Mouse (Mus musculus) adrenal gland, adult 10 weeks (tissue): ENCODE results near the gene Brpf3. TPM values are rescaled to one million over a fixed set of nuclear protein-coding genes. Genes with fewer than 3 reads are reported as not detected.

ENCODE experiments used
- polyA plus RNA-seq: library from polyadenylated mRNA; stranded (reverse); fragments of 350-450 nt; fragmentation: Illumina TruSeq; extraction: RNeasy Lipid Tissue Mini Kit (QIAGEN cat#74804); gene quantifications from one replicate; pipeline ENCODE4 v1.2.3, GENCODE M21; 2014; ENCODE audit warnings: low read depth, low replicate concordance

Brpf3 gene
- polyA plus RNA-seq, result 41.6 TPM

GRCm38 (mm10) chr17:28800671-28801412 lies at the start of gene Brpf3:
Gene Brpf3 (plus strand): TSS chr17:28801090.

GRCm38 (mm10) chr17:28769121-28769874 lies 31.6 kb upstream of the Brpf3 start, which contains the start of gene Mapk13:
Gene Mapk13 (plus strand): TSS chr17:28769297.

GRCm38 (mm10) chr17:28858205-28858604 lies 57.3 kb downstream of the Brpf3 start, which contains the start of gene Pnpla1:
Gene Pnpla1 (plus strand): TSS chr17:28858411.

Other genes with a start within 250 kb of the Brpf3 start
- gene Clps, start 240.3 kb upstream of the Brpf3 start, polyA plus RNA-seq, result 1.6 TPM
- gene Lhfpl5, start 225.4 kb upstream of the Brpf3 start, polyA plus RNA-seq, result 0.76 TPM
- gene Srpk1, start 178.4 kb upstream of the Brpf3 start, polyA plus RNA-seq, result 106 TPM
- gene Slc26a8, start 110.9 kb upstream of the Brpf3 start, polyA plus RNA-seq, result 0.82 TPM
- 77.4 TPM for gene Mapk14, start 109.8 kb upstream of the Brpf3 start, polyA plus RNA-seq
- gene AC170998.1, start 75.0 kb upstream of the Brpf3 start, polyA plus RNA-seq, result 2.0 TPM
- gene Mapk13, start 31.8 kb upstream of the Brpf3 start, polyA plus RNA-seq, result 10.0 TPM
- gene Pnpla1, start 57.3 kb downstream of the Brpf3 start, polyA plus RNA-seq, result not detected
- gene 4930539E08Rik, start 114.2 kb downstream of the Brpf3 start, polyA plus RNA-seq, result not detected
- not detected for gene Pxt1, start 142.8 kb downstream of the Brpf3 start, polyA plus RNA-seq
- 42.3 TPM for gene Kctd20, start 150.9 kb downstream of the Brpf3 start, polyA plus RNA-seq
- gene Stk38, start 206.9 kb downstream of the Brpf3 start, polyA plus RNA-seq, result 94.6 TPM
- gene Srsf3, start 231.5 kb downstream of the Brpf3 start, polyA plus RNA-seq, result 414 TPM